Mouse (Mus musculus): ENCODE data around the gene Spats2.

Gene Spats2

GRCm38 (mm10) chr15:99098493-99098861, 27.2 kb upstream of the Spats2 start:
- DNase-seq = no peak

GRCm38 (mm10) chr15:99099139-99099556, 26.6 kb upstream of the Spats2 start:
- no peak for DNase-seq

DNA sequence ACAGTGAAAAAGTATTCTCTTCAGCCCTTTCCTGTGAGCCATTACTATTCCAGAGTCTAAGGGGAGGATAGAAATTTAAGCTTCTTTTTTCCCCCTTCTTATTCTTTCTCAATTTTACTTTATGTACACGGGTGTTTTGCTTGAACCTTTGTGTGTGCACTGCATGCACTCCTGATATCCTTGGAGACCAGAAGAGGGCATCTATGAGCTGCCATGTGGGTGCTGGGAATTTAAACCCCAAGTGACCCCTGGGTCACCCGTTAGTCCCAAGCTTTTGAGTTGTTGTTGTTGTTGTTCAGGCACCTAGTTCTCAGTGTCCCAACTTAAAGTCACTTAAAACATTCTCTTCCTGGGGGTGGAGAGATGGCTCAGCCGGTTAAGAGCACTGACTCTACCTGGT, 25.7 kb upstream of the Spats2 start:
- no peak for DNase-seq

- no peak for DNase-seq
Observed at GRCm38 (mm10) chr15:99105238-99105637, 20.5 kb upstream of the Spats2 start.

DNA sequence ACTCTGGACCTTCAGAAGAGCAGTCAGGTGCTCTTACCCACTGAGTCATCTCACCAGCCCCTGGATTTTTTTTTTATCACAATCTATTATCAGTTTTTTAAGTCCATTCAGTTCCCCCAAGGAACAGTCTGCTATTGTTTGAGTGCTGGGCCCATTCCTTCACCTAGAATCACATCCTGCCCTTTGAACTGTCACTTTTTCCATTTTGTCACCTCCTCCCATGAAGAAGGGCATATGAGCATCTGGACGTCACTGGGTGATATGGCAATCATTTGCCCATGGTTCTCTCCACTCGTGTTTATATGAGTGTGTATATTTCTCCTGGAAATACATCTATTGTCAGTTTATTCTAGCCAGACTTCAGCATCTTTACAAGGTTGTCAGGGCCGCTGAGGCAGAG, 17.9 kb upstream of the Spats2 start:
- DNase-seq = no peak

DNA sequence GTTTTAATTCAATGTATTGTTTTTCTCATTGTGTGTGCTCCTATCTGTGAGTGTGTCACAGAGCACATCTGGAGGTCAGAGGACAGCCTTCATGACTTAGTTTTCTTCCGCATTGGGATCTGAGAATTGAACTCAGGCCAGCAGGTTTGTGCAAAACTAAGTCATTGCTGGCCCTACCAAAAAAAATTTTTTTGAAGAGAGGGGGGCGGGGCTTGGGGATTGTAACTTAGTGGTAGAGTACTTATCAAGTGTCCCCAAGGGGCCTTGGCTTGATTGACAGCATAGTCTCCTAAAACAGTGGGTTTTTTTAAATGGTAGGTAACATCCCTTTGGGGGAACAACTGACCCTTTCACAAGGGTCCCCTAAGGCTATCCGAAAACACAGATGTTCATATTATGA, 14.6 kb upstream of the Spats2 start:
- DNase-seq = no peak

DNA sequence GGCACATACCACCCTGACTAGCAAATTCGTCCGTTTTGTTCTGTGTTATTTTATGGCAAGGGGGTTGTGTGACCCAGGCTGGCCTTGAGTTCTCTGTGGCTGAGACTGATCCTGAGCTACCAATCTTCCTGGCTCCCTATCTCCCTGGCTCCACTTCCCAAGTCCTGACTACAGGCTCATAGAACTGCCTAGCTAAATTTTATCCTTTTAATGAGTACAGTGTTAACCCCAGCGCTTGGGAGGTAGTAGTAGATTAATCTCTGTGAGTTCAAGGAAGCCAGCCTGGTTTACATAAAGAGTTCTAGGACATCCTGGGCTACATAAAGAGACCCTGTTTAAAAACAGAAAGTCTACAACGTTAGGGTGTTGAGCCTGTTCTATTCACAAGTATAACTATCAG, 13.9 kb upstream of the Spats2 start:
- DNase-seq = no peak

DNA sequence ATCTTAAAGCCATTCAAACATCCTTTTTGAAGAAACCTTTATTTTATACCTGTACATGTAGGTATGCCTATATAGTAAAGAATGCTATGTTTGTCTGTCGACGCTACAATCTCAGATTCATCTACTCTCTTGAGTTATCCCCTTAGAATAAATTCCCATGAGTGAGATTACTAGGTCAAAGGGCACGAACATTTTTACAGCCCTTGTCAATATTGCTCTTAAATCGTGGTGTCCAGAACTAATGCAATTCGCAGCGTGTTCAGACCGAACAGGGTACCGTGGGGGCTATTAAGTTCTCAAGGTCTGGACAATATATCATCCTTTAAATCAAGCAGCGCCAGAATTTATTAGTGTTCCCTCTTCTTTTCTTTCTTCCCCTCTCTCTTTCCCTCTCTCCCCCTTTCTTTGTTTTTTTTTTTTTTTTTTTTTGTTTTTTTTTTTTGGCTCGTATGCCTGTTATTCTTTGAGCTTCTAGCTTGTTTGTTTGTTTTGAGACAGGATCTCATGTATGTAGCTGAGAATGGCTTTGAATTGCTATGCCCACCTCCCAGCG, 12.8 kb upstream of the Spats2 start:
- DNase-seq = no peak

DNA sequence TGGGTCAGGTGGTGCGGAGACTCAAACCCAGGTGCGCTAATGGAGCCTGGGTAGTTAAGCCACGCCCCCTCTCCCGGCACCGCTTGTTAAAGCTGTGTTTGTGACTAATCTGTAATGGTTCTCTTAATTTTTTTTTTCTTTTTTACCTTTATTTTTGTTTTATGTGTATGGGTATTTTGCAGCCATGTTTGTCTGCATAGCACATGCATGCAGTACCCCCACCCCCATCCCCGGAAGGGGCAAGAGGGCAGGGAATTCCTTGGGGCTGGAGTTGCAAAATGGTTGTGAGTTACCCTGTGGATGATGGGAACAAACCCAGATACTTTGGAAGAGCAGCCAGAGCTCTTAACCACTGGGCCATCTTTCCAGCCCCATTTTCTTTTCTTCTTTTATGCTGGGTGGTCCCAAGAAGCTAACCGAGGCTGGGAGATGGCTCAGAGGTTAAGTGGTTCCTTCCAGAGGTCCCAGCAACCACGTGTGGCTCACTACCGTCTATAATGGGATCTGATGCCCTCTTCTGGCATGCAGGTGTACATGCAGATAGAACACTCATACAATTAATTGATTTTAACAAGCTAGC, 12.2 kb upstream of the Spats2 start:
- DNase-seq = no peak

GRCm38 (mm10) chr15:99114312-99115064, 11.2 kb upstream of the Spats2 start:
- DNase-seq = no peak

DNA sequence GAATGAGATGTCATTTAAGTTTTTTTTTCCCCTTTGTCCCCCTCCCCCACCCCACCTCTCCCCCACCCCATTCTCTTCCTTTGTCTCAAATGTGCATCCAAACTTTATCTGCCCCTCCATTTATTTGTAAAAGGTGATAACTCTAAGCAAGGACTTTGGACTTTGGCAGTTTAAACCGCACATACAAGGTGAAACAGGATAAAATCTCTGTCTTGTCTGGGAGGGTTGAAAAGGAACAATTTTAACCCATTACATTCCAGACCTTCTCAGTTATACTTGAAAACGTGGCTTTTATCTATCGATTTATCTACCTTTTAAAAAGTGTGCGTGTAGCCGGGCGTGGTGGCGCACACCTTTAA, 10.7 kb upstream of the Spats2 start:
- no peak for DNase-seq

- no peak for DNase-seq
Observed at GRCm38 (mm10) chr15:99116539-99116938, 9.2 kb upstream of the Spats2 start.

GRCm38 (mm10) chr15:99120814-99121213, 4.9 kb upstream of the Spats2 start:
- no peak for DNase-seq

- no peak for DNase-seq
Observed at GRCm38 (mm10) chr15:99122642-99123041, 3.1 kb upstream of the Spats2 start.

GRCm38 (mm10) chr15:99126081-99126815, 532 bp downstream of the Spats2 start:
- peak; percentile 89 for DNase-seq

DNA sequence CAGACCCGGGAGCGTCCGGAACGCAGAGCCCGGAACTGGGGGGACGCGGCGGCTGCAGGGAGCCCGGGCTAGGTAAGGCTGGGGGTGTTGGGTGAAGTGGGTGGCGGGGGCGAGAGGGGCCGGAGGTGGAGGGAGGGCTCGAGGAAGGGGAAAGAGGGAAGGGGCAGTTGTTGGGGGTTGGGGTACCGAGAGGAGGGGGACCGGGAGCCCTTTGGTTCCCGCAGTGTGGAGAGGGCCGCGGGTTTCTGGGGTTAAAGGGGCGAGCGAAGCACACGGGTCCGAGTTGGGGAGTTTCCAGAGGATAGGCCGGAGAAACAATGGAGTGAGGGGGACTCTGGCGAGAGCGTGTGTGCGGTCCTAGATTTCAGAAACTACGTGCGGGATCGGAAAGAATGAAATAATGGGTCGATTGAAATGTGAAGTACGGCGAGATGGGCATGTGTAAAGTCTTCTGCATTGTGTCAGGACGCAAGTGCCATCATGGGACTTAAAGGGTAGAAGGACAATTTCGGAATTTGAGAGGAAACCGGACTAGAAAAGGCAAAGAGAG, 1.2 kb downstream of the Spats2 start:
- peak; percentile 3 for DNase-seq

DNA sequence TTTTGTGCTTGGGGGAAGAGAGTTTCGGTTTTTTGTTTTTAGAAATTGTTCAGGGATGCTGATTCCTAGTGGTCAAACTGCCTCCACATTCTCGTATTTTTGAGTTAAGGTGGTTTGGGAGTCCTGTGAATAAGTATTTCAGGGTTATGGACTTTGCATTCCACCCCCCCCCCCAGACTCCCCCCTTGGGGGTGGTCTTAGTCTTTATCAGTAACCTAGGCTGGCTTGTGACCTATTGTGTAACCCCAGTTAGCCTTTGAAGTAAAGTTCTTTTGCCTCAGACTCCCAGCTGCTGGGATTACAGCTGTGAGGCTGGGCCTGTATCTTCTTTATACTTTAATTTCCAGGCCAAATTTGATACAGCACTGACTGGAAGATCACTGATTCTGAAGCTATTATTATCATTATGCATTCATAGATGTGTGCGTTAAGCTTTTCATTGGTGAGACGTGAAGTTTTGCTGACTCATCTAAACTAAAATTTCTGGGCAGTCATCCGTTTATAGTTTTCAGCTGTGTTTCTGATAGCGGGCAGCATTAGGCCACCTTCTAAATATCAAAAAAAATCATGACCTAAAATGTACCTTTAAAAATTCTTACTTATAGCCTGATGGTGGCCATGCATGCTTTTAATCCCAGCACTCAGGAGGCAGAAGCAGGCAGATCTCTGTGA, 2.3 kb downstream of the Spats2 start:
- DNase-seq = no peak

DNA sequence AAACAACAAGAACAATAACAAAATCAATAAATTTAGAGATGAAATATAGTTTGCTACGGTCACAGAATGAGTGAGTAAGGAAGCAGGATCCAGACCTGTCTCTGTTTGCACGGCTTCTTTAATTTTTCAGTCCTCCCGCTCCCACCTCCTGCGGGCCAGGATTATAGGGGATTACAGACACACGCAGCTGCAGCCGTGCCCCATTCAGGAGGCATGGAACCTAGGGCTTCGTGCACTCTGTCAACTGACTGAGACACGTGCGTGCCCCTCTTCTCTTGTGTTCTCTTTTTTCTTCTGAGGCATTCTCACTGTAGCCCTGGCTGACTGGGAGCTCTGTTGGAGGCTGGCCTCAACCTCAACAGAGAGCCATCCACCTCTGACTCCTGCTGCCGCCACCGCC, 3.7 kb downstream of the Spats2 start:
- no peak for DNase-seq

DNA sequence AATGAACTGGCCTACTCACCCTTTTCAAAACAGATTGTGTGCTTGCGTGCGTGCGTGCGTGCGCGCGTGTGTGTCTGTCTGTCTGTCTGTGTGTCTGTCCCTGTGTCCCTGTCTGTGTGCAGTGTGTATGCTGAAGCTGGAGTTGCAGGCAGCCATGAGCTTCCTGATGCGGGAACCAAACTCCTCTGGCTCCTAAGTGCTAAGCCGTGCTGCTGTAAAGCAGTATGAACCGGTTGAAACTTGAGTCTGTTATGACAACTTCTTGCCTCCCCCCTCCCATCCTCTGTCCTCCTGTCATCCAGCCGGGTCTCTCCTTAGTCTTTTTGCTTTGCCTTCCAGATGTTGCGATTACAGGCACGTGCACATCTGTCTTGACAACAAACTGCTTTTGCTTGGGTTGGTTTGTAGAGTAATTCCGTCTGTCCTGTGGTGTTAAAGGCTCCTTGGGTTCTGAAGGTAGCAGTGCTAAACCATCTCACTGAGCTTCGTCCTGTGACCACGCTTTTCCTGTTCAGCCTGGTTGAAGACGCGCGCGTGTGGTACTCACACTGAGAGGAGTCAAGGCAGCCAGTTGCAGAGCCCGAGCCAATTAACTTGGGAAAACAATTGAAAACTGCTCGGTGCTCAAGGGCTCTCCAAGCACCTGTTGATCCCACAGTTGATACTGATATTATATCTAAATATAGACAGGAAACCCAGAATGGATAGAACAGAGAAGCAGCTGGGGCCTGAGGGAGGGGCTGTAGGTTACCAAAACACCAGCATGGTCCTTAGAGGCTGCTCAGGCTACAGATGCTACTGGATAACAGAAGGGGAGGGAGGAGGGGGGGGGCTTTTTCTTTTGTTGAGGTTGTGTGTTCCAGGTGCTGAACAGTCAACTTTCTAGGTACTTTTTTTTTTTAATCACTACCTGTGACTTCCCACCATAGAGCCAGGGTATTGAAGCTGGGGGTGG, 4.5 kb downstream of the Spats2 start:
- no peak for DNase-seq

DNA sequence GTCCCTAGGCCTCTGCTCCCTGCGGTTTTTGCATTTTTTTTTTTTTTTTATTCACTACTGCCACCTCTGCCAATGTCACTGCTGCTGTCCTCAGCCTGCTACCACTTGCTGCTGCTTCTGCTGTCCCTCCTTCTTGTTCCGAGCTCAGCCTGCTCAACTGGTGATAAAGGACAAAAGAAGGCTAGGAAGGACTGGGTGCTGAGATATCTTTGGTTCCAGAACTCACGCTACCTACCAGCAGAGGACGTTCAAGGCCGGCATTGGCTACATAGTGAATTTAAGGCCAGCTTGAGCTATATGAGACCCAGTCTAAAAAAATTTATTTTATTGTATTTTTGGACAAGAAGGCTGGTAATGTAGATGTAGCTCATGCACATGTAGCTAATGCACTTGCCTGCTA, 12.7 kb downstream of the Spats2 start:
- DNase-seq = no peak

- DNase-seq = peak; percentile 8
Observed at GRCm38 (mm10) chr15:99139669-99140068, 14.0 kb downstream of the Spats2 start.

DNA sequence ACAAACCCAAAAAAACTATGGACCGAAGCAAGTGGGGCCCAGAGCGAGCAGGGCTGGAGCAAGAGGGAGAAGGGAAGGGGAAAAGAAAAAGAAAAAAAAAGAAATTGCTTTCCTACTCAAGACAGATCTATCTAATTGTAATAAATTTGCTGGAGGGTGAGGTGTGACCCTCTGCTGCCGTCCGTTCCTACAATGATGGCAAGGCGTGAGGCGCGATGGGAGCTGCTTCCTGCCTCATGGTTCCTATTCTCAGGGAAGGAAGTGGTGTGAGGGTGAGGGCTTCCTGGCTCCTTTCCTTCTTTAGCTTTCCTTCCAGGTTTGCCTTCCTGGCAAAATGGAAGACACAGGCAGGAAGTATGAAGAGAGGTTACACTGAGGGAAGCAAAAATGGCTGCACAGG, 24.8 kb downstream of the Spats2 start:
- no peak for DNase-seq
